Mouse (Mus musculus) Patski (cell line): Measurements from ENCODE around the gene Xpot. TPM values are rescaled to one million over a fixed set of nuclear protein-coding genes. Genes with fewer than 3 reads are reported as not detected.

Experiments
- ATAC-seq: fragments of 100-300 bp; one replicate; pipeline ENCODE4 v1.8.0; 2021
- CTCF ChIA-PET: fragments of 350-600 bp; sonication (Branson Sonifier 250); formaldehyde crosslinking; loops from one replicate; lab custom pipeline; 2022; ENCODE audit warnings: inconsistent platforms; lab: Charles Lee
- POLR2A ChIA-PET: fragments of 350-600 bp; sonication (Branson Sonifier 250); formaldehyde crosslinking; loops from one replicate; lab custom pipeline; 2022; ENCODE audit warnings: antibody characterized with exemption, inconsistent platforms; lab: Charles Lee
- DNase-seq: peaks from one replicate; pipeline ENCODE4 v3.0.0-alpha.2; 2011; ENCODE audit warnings: low read depth, low spot score
- H3K27me3 ChIP-seq: fragments of 371-371 bp; one replicate; pipeline ENCODE4 v1.5.1; 2021
- CTCF ChIP-seq: fragments of 100-300 bp; IDR thresholded peaks from one replicate; pipeline ENCODE4 v1.5.1; 2021
- in situ Hi-C: fragments of 300-500 bp; cut with MboI; formaldehyde crosslinking; loops from 3 replicates; pipeline ENCODE4 v1.11.1; 2018; ENCODE audit warnings: low pct_unique_long_range_greater_than_20kb, mixed read lengths
- polyA plus RNA-seq: library from polyadenylated mRNA; unstranded; gene quantifications from one replicate; pipeline ENCODE4 v1.2.3, GENCODE M21; 2021

Gene Xpot
- polyA plus RNA-seq, 1 experiment from 2014 or later, result 67.3 TPM

DNA sequence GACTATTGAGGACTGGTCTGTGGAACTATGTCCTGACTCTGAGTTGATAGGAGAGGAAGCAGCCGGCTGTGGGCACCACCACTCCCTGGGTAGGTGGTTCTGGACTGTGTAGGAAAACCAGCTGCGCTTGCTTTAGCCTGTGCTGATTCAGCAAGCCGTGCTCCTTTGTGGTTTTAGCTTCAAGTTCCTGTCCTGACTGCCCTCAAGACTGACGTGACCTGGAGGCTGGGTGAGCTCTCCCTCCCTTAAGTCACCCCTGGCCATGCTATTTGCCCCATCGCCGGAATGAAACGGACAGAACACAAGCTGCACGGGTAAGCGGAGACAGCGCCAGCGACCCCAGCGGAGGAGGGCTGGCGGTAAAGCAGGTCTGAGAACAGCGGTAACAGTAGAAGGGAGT lies 35.0 kb downstream of the Xpot start:
- CTCF ChIA-PET, result no interaction called here
- ATAC-seq (no peak), DNase-seq (no peak)
- in situ Hi-C loops, result no loop called here
- TF ChIP-seq CTCF, result no peak
- POLR2A ChIA-PET, result interaction anchor here (0.8 kb wide), 1 partner anchor 14 kb away, joined by 3 read pairs; no protein-coding TSS in a partner anchor
- H3K27me3 ChIP-seq, result no peaks in the 10 kb centered on the region

DNA sequence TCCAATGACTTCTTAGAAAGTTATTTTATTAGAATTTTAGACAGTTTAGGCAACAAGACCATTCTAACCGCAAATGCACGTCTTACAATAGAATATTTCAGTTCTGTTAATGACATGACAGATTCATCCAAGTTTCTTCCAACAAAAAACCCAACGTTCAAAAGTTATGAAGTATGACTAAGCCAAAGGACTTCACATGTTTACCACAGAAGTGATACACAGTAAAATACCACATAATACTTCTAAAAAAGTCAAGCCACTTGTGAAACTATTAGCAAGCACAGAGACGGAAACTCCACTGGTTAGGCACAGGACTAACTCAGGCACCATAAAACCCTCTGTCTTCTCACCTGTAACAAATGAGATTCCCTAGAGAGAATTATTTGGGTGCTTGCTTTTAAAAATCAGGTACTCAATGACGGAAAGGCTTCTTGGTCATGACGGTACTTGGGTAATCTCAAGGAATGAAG lies 38.7 kb downstream of the Xpot start:
- in situ Hi-C loops, result no loop called here
- POLR2A ChIA-PET, result no interaction called here

DNA sequence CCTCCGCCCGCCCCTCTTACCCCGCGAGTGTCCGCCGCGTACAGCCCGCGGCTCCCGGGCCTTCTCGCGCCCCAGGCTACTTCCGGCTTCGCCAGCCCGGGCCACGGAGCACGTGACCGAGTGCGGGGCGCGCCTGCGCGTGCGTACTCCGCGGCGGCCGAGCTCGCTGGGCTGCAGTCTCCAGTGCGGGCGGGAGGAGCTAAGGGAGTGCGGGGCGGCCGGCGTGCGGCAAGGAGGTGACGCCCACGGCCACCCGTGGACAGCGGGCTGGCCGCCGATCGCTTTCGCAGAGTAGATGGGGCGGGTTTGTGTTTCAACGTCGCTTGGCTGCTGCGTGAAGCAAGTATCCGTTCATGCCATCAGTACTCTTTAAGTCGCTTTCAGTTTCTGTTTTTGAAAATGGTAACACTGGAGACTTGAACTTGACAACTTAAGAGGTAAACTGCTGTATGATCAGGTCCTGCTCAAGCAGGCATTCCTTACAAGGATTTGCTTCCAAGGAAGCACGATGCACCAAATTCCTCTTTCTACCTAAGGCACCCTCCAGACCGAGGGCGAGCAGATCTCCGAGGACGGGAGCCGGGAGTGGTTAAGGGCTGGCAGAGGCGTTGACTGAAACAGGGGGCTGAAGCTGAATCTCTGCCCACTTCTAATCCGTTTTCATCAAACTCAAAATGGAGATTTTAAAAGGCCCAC lies 39.3 kb downstream of the Xpot start, which contains the start of gene Tbk1:
TSS of gene Tbk1 (minus strand) at position 113 of the 696 bp plus-strand sequence.
- CTCF ChIA-PET, result no interaction called here
- no peaks in the 10 kb centered on the region for H3K27me3 ChIP-seq
- TF ChIP-seq CTCF, result no peak
- DNase-seq (peak; percentile 38), ATAC-seq (peak; percentile 91)
- in situ Hi-C loops, result no loop called here
- POLR2A ChIA-PET, result no interaction called here

More for the DNA sequence above, 38.7 kb downstream of the Xpot start:
- ATAC-seq, result no peak
- no peaks in the 10 kb centered on the region for H3K27me3 ChIP-seq
- CTCF ChIA-PET, result no interaction called here
- no peak for DNase-seq
- TF ChIP-seq CTCF, result no peak

DNA sequence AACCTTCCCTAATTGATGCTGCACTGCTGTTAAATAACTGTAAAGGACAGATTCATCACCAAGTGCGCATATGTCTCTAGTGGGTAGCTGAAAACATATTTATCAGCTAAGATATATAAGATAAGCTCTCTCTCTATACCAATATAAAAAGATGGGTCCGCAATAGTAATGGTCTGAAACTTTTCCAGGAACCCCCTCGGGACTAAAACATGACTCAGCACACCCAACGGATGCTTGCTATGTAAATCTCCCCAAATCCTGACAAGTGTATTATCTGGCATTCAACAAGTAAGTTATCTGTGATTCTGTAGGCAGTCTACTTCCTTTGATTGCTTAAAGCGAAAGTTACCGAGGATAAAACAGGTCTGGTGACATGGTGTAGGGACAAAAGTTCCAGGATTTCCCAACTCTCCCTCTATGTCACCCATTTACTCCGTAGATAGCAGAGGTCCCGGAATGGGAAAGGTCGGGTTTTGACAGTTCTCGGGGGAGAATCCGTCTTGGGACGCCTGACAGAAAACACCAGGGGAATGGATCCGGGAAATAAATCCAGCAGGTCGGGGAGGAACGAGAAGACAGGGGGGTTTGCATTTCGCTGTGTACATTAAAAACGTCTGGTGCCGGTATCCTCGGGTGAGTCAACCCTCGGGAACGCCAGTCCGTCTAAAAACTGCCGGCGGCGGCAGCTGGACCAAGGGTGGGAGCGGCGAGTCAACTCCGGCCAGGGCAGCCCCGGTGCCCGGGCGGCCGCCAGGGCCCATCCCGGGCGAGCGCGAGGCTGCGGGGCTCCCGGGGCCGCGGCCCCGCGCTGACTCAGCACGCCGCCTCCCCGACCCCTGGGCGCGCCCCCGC lies 40.1 kb downstream of the Xpot start:
- TF ChIP-seq CTCF, result no peak
- in situ Hi-C loops, result no loop called here
- H3K27me3 ChIP-seq, result no peaks in the 10 kb centered on the region
- ChIA-PET CTCF (no interaction called here), POLR2A (no interaction called here)
- DNase-seq, result peak; percentile 7
- peak; percentile 76 for ATAC-seq

GRCm38 (mm10) chr10:121585056-121585790 lies 40.9 kb downstream of the Xpot start:
- no peak for TF ChIP-seq CTCF
- DNase-seq, result no peak
- H3K27me3 ChIP-seq, result no peaks in the 10 kb centered on the region
- in situ Hi-C loops, result no loop called here
- POLR2A ChIA-PET, result no interaction called here
- no peak for ATAC-seq
- CTCF ChIA-PET, result no interaction called here

DNA sequence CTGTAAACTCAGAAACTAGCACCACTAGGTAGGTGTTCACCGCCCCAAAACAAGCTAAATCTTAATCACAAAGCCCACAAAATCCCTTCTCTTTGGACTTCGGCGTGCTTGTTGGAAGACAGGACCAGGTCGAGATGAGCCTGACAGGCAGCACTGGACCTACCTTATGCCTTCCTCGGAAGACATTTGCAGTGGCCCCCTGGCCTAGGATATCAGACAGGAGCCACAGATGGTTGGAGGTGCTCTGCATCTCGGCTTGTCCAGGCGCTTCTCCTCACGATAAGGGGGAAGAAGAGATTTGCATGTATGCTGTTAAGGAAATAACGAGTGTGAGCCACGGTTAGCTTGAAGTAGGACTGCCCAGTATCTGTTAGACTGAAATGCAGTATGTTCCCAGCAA lies 42.1 kb downstream of the Xpot start:
- no peak for TF ChIP-seq CTCF
- ChIA-PET CTCF (interaction anchor here (0.8 kb wide), 1 partner anchor 20 kb away, joined by 3 read pairs; no protein-coding TSS in a partner anchor), POLR2A (no interaction called here)
- in situ Hi-C loops, result no loop called here
- DNase-seq (no peak), ATAC-seq (no peak)
- no peaks in the 10 kb centered on the region for H3K27me3 ChIP-seq

DNA sequence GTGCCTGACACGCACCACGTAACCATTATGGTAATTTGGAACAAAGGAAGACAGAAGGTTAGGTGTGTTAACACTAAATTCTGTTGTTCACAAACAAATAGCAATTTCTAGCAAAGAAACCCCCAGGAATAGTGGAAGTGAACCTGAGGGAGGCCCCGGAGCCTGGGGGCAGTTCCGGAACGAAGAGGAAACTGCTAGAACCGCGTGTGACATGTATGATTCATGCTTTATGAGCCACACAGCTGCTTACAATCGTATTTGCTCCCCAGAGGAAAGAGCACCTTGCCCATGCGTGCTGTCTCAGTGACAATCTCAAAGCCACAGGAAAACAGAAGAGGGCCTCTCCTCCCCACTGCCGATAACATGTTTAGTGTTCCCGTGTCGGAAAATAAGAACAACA lies 43.1 kb downstream of the Xpot start:
- ATAC-seq (no peak), DNase-seq (no peak)
- in situ Hi-C loops, result no loop called here
- ChIA-PET POLR2A (no interaction called here), CTCF (no interaction called here)
- no peak for TF ChIP-seq CTCF
- no peaks in the 10 kb centered on the region for H3K27me3 ChIP-seq

- in situ Hi-C loops, result no loop called here
- DNase-seq, result no peak
- H3K27me3 ChIP-seq, result no peaks in the 10 kb centered on the region
- ATAC-seq, result no peak
- TF ChIP-seq CTCF, result no peak
- ChIA-PET CTCF (no interaction called here), POLR2A (no interaction called here)
Observed at GRCm38 (mm10) chr10:121582287-121582686, 43.8 kb downstream of the Xpot start.

GRCm38 (mm10) chr10:121581405-121581804 lies 44.7 kb downstream of the Xpot start:
- no peak for ATAC-seq
- no peak for DNase-seq
- ChIA-PET CTCF (no interaction called here), POLR2A (no interaction called here)
- in situ Hi-C loops, result no loop called here
- H3K27me3 ChIP-seq, result no peaks in the 10 kb centered on the region
- no peak for TF ChIP-seq CTCF

GRCm38 (mm10) chr10:121580381-121580780 lies 45.8 kb downstream of the Xpot start:
- in situ Hi-C loops, result no loop called here

More at GRCm38 (mm10) chr10:121580381-121580780, 45.8 kb downstream of the Xpot start:
- ChIA-PET POLR2A (no interaction called here), CTCF (interaction anchor here (0.7 kb wide), 1 partner anchor 8 kb away, joined by 3 read pairs; no protein-coding TSS in a partner anchor)
- ATAC-seq (no peak), DNase-seq (no peak)
- no peak for TF ChIP-seq CTCF
- H3K27me3 ChIP-seq, result no peaks in the 10 kb centered on the region
